Mouse (Mus musculus) kidney, embryonic 14.5 days (tissue): ENCODE data around the gene Dhx33. TPM values are rescaled to one million over a fixed set of nuclear protein-coding genes. Genes with fewer than 3 reads are reported as not detected.

ENCODE experiments used
- ATAC-seq: fragments of 200-750 bp; cut with Nextera tagmentation; 2 replicates; pipeline ENCODE4 v1.8.0; 2017; ENCODE audit warnings: moderate number of reproducible peaks, mild to moderate bottlenecking, moderate TSS enrichment, moderate library complexity; ENCODE audit not compliant: low FRiP score, low TSS enrichment
- H3K27ac ChIP-seq: fragments of 300-500 bp; sonication (generic); 2 replicates; pipeline ENCODE4 v1.5.1; 2014; ENCODE audit warnings: low read depth, mild to moderate bottlenecking, low read length, moderate library complexity, mixed read lengths
- H3K27me3 ChIP-seq: fragments of 300-500 bp; sonication (generic); 2 replicates; pipeline ENCODE4 v1.6.1; 2014; ENCODE audit warnings: mild to moderate bottlenecking, low read length; ENCODE audit not compliant: control insufficient read depth, insufficient read depth
- H3K36me3 ChIP-seq: fragments of 300-500 bp; sonication (generic); 2 replicates; pipeline ENCODE4 v1.6.1; 2014; ENCODE audit warnings: low read length, mixed read lengths; ENCODE audit not compliant: control insufficient read depth, insufficient read depth
- H3K4me1 ChIP-seq: fragments of 300-500 bp; sonication (generic); 2 replicates; pipeline ENCODE4 v1.6.1; 2014; ENCODE audit warnings: low read length, mixed read lengths; ENCODE audit not compliant: control insufficient read depth, insufficient read depth
- H3K4me2 ChIP-seq: fragments of 300-500 bp; sonication (generic); replicated peaks from 2 replicates; pipeline ENCODE4 v1.6.1; 2014; ENCODE audit warnings: low read depth, mild to moderate bottlenecking, low read length
- H3K4me3 ChIP-seq: fragments of 300-500 bp; sonication (generic); 2 replicates; pipeline ENCODE4 v1.5.1; 2014; ENCODE audit warnings: mild to moderate bottlenecking, low read length
- H3K9ac ChIP-seq: fragments of 300-500 bp; sonication (generic); 2 replicates; pipeline ENCODE4 v1.6.1; 2014; ENCODE audit warnings: low read depth, mild to moderate bottlenecking, low read length, moderate library complexity
- H3K9me3 ChIP-seq: fragments of 300-500 bp; sonication (generic); 2 replicates; pipeline ENCODE4 v1.6.1; 2016; ENCODE audit warnings: low read length; ENCODE audit not compliant: control insufficient read depth
- WGBS: fragments of 180-500 bp; shearing (Covaris S2); extraction: QIAGEN DNeasy Blood & Tissue Kit; methylation state at CpG from one replicate; pipeline ENCODE4 v1.1.7; 2014; 5-methylcytosine and 5-hydroxymethylcytosine counted together
- polyA plus RNA-seq: library from polyadenylated mRNA; unstranded; fragments of >200 nt; fragmentation: Nextera tagmentation; extraction: Ambion mirVana; gene quantifications from 2 replicates; pipeline ENCODE4 v1.2.1, GENCODE M21; 2014

Gene Dhx33
- polyA plus RNA-seq = 10.7 and 29.9 TPM in 2 replicates

- WGBS = under 1% methylated on average over 35 of the region's 35 CpGs
- ATAC-seq = peak; percentile 99
- no peaks in the 10 kb centered on the region for H3K27me3 ChIP-seq
- peak within 1 kb of the TSS; percentile 88 for H3K4me3 ChIP-seq
- peaks cover 23% of the 10 kb centered on the region for H3K36me3 ChIP-seq
- no peaks in the 10 kb centered on the region for H3K9me3 ChIP-seq
- peak within 1 kb of the TSS; percentile 79 for H3K9ac ChIP-seq
- peak within 1 kb of the TSS; percentile 66 for H3K4me2 ChIP-seq
- H3K4me1 ChIP-seq = peaks cover 8% of the 10 kb centered on the region
- peak within 1 kb of the TSS; percentile 85 for H3K27ac ChIP-seq
These were observed at the start of gene Dhx33 for GRCm38 (mm10) chr11:71004316-71004773. TSS of gene Dhx33 (minus strand) at chr11:71004437.

- ATAC-seq = no peak
- Histone ChIP-seq H3K9me3 (no peaks in the 10 kb centered on the region), H3K27ac (no peak overlapping the region), H3K9ac (no peak overlapping the region), H3K4me2 (no peak overlapping the region), H3K27me3 (no peaks in the 10 kb centered on the region), H3K4me3 (no peak overlapping the region), H3K36me3 (no peaks in the 10 kb centered on the region), H3K4me1 (no peaks in the 10 kb centered on the region)
- WGBS = 0% methylated on average over 1 of the region's 1 CpGs
These were observed 48.3 kb upstream of the Dhx33 start for GRCm38 (mm10) chr11:71052554-71052953.

- Histone ChIP-seq H3K36me3 (no peaks in the 10 kb centered on the region), H3K9ac (no peak overlapping the region), H3K27me3 (no peaks in the 10 kb centered on the region), H3K27ac (no peak overlapping the region), H3K4me3 (no peak overlapping the region), H3K4me1 (no peaks in the 10 kb centered on the region), H3K9me3 (no peaks in the 10 kb centered on the region), H3K4me2 (no peak overlapping the region)
- no peak for ATAC-seq
- WGBS = 95% methylated on average over 5 of the region's 5 CpGs
These were observed 35.5 kb upstream of the Dhx33 start for GRCm38 (mm10) chr11:71039526-71040298.

- Histone ChIP-seq H3K36me3 (peaks cover 2% of the 10 kb centered on the region), H3K4me2 (peak within 1 kb of the TSS; percentile 83), H3K27ac (peak within 1 kb of the TSS; percentile 66; the same call in 1 of the 2 replicates), H3K4me3 (peak within 1 kb of the TSS; percentile 44), H3K4me1 (peaks cover 13% of the 10 kb centered on the region; the same call in 1 of the 2 replicates), H3K9me3 (no peaks in the 10 kb centered on the region), H3K27me3 (no peaks in the 10 kb centered on the region), H3K9ac (peak within 1 kb of the TSS; percentile 69)
- 1% methylated on average over 27 of the region's 31 CpGs for WGBS
- peak; percentile 97 for ATAC-seq
These were observed 29.0 kb upstream of the Dhx33 start, which contains the start of gene 6330403K07Rik for GRCm38 (mm10) chr11:71033163-71033761. TSS of gene 6330403K07Rik (minus strand) at chr11:71033513.

DNA sequence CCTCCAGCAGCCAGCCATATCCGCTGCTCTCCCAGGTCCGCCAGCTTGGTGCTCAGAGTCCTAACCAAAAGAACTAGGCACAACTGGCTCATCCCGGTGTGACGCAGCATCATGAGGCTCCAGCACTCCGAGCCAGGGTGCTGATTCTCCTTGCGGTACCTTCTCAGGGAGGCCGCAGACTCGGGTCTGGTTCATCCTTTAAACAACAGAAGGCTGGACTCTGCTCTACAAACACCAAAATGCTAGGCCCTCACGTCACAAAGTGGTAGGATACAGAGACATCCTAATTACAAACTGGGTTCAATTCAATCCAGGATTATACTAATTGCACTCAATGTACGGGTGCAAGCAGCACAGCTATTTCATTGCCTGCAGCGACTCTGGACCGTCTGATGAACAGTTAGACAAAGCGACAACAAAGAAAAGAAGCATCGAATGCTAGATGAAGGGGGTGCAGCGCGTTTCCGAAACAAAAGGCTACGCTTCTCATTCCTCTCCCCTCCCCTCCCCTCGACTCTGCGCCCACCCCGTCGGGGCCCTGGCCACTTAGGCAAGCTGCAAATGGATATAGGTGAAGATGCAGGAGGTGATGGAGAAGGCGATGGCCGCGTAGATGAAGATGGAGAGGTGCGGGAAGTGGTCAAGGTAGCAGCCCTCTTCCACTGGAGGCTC is 28.4 kb upstream of the Dhx33 start:
- Histone ChIP-seq H3K9me3 (no peaks in the 10 kb centered on the region), H3K4me1 (peaks cover 13% of the 10 kb centered on the region; the same call in 1 of the 2 replicates), H3K4me2 (peak overlapping the region; percentile 83), H3K36me3 (peaks cover 8% of the 10 kb centered on the region), H3K9ac (peak overlapping the region; percentile 69), H3K27ac (peak overlapping the region; percentile 66; the same call in 1 of the 2 replicates), H3K27me3 (no peaks in the 10 kb centered on the region), H3K4me3 (peak overlapping the region; percentile 44)
- 4% methylated on average over 26 of the region's 26 CpGs for WGBS
- no peak for ATAC-seq

DNA sequence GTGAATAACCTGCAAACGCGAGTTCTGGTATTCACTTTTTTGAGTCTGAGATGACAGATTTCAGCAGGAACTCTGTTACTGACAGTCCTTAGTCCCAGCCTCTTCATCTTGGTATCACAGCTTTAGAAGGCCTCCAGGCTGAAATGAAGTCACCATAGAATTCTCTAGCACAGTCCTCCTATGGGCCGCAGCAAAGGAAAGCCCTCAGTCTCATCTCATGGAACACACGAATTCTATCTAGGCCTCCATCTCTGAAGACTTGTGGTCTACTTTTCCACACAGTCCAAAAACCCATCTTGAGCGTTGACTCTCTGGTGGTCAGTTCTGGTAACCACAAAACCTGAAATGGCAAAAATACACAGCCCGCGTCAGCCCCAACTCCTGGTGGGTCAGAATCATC is 27.8 kb upstream of the Dhx33 start:
- Histone ChIP-seq H3K9me3 (no peaks in the 10 kb centered on the region), H3K4me2 (peak overlapping the region; percentile 83), H3K4me1 (peaks cover 13% of the 10 kb centered on the region; the same call in 1 of the 2 replicates), H3K4me3 (peak overlapping the region; percentile 44), H3K36me3 (peaks cover 12% of the 10 kb centered on the region), H3K27ac (peak overlapping the region; percentile 66; the same call in 1 of the 2 replicates), H3K27me3 (no peaks in the 10 kb centered on the region), H3K9ac (peak overlapping the region; percentile 69; the same call in 1 of the 2 replicates)
- WGBS = 59% methylated on average over 7 of the region's 7 CpGs
- ATAC-seq = no peak

GRCm38 (mm10) chr11:71029403-71030118 is 25.3 kb upstream of the Dhx33 start:
- H3K27me3 ChIP-seq = no peaks in the 10 kb centered on the region
- no peak overlapping the region for H3K27ac ChIP-seq
- H3K4me2 ChIP-seq = no peak overlapping the region
- no peak overlapping the region for H3K9ac ChIP-seq
- H3K36me3 ChIP-seq = peaks cover 38% of the 10 kb centered on the region
- no peak for ATAC-seq
- H3K9me3 ChIP-seq = no peaks in the 10 kb centered on the region
- H3K4me3 ChIP-seq = no peak overlapping the region
- peaks cover 13% of the 10 kb centered on the region; the same call in 1 of the 2 replicates for H3K4me1 ChIP-seq
- WGBS = 76% methylated on average over 3 of the region's 3 CpGs

DNA sequence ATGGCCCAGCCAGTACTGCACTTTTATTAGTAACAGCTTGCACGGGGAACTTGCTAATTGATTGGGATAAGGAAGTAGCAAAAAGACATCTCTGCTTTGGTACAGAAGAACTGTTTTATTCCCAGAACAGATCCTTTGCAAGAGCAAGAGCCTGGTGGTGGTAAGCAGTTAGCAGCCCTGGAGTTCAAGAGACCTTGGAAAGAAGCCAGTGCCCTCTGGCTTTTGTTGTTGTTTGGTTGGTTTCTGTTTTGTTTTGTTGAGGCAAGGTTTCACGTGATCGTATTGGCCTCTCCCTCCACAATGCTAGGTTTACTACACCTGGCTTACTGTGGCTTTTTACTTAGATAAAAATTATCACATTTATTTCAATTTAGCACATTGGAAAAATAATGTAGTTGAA is 24.0 kb upstream of the Dhx33 start:
- H3K4me3 ChIP-seq = no peak overlapping the region
- H3K36me3 ChIP-seq = peaks cover 46% of the 10 kb centered on the region
- no peak overlapping the region for H3K4me2 ChIP-seq
- no peaks in the 10 kb centered on the region for H3K27me3 ChIP-seq
- peaks cover 13% of the 10 kb centered on the region; the same call in 1 of the 2 replicates for H3K4me1 ChIP-seq
- WGBS = 85% methylated on average over 3 of the region's 3 CpGs
- no peak overlapping the region for H3K27ac ChIP-seq
- no peaks in the 10 kb centered on the region for H3K9me3 ChIP-seq
- H3K9ac ChIP-seq = no peak overlapping the region
- ATAC-seq = no peak
